Mouse (Mus musculus): ENCODE results near the gene Dnaaf1. TPM values are rescaled to one million over a fixed set of nuclear protein-coding genes. Genes with fewer than 3 reads are reported as not detected.

Dnaaf1 gene
- 0.19 and 0.30 TPM in 2 replicates for polyA plus RNA-seq (2016; fragmentation: Nextera tagmentation; extraction: Ambion mirVana)

DNA sequence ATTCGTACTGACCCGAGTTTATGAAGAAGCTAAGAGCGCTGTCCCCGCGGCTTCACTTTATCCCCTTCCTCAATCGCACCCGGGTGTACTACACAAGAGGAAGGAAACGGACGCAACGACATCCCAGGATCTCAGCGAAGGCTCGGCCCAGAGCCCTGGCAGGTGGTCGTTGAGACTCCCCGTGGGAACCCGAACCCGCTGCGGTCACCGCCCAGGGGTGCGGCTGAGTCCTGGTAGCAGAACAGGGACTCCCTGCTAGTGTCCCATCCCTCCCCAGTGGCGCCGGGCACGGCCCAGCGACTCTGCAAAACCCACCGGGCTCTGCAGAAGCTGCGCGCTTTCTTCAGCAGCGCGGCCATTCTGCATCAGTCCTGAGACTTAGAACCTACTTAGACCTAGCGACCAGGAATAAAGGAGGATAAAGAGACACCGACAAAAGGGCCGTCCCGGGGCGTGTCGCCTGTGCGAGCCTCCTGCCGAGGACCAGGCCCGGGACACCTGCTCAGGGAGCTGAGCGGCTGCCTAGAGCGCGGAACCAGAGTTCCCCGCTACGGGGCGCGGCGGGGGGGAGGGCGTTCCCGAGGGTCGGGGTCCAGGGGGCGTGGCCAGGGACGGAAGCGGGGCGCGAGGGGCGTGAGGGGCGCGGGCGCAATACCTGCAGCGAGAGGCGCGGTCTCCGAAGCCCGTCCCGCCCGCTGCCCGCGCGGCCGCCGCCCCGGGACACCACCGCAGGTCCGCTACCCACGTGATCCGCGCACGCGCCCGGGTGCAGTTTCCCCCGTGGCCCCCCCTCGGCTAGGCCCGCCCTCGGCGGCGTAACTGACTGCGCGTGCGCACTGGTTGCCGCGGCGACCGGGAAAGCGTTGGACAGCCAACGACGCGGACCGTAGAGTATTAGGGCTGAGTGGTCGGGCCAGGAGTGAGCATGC, at the start of gene Dnaaf1, which contains the start of gene Hsdl1:
Gene Dnaaf1, plus strand, starts transcription at position 799 of the 929 bp plus-strand sequence.
Gene Hsdl1, minus strand, starts transcription at position 747 of the 929 bp plus-strand sequence.
- Histone ChIP-seq H3K27ac (replicated peaks) (peak within 1 kb of the TSS; percentile 92), H3K36me3 (no peaks in the 10 kb centered on the region), H3K4me1 (peaks cover 42% of the 10 kb centered on the region), H3K4me3 (peak within 1 kb of the TSS; percentile 90), H3K27me3 (ENCODE audit: low read depth, poor library complexity, severe bottlenecking) (peaks cover 44% of the 10 kb centered on the region), H3K9me3 (replicated peaks) (no peaks in the 10 kb centered on the region)
- DNase-seq (ENCODE audit: low spot score), result peak; percentile 94
- WGBS, result under 1% methylated on average over 90 of the region's 97 CpGs

GRCm38 (mm10) chr8:119528762-119529161, 46.3 kb upstream of the Dnaaf1 start:
- H3K4me1 ChIP-seq, result 0 out of 2 replicates have a peak, but pooled peaks cover 4% of the 10 kb centered on the region
- 96% methylated on average over 7 of the region's 7 CpGs for WGBS
- no peak for DNase-seq (ENCODE audit: low spot score)
- H3K27me3 ChIP-seq (ENCODE audit: low read depth, poor library complexity, severe bottlenecking), result no peaks in the 10 kb centered on the region
- H3K27ac ChIP-seq (replicated peaks), result no peak overlapping the region
- no peak overlapping the region for H3K4me3 ChIP-seq
- H3K36me3 ChIP-seq, result peaks cover 98% of the 10 kb centered on the region
- H3K9me3 ChIP-seq (replicated peaks), result no peaks in the 10 kb centered on the region

DNA sequence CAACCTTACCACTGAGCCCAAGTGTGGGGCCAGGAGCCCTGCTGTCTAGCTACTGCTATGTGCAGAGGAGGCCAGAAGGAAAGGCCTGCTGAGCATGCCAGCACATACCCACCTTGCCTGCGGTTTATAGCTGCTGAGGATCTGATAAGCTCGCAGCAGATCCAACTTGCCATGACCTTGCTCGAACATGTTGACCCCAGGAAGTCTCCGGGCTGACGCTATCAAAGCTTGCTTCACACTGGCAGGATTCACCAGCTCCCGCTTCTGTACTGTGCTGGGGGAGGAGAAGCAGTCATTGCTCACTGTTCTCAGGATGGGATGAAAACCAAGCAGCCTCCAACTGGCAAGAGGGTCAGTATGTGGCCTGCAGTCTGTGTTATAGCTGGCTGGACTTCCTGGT, 44.1 kb upstream of the Dnaaf1 start:
- 90% methylated on average over 6 of the region's 6 CpGs for WGBS
- no peak overlapping the region for H3K27ac ChIP-seq (replicated peaks)
- H3K4me3 ChIP-seq, result no peak overlapping the region
- H3K27me3 ChIP-seq (ENCODE audit: low read depth, poor library complexity, severe bottlenecking), result no peaks in the 10 kb centered on the region
- H3K36me3 ChIP-seq, result peaks cover 98% of the 10 kb centered on the region
- no peaks in the 10 kb centered on the region for H3K9me3 ChIP-seq (replicated peaks)
- H3K4me1 ChIP-seq, result peaks cover 9% of the 10 kb centered on the region; the same call in 1 of the 2 replicates
- DNase-seq (ENCODE audit: low spot score), result no peak

GRCm38 (mm10) chr8:119531397-119531796, 43.6 kb upstream of the Dnaaf1 start:
- Histone ChIP-seq H3K9me3 (replicated peaks) (no peaks in the 10 kb centered on the region), H3K4me1 (peaks cover 9% of the 10 kb centered on the region; the same call in 1 of the 2 replicates), H3K4me3 (no peak overlapping the region), H3K36me3 (peaks cover 100% of the 10 kb centered on the region), H3K27me3 (ENCODE audit: low read depth, poor library complexity, severe bottlenecking) (no peaks in the 10 kb centered on the region), H3K27ac (replicated peaks) (no peak overlapping the region)
- 89% methylated on average over 3 of the region's 3 CpGs for WGBS
- DNase-seq (ENCODE audit: low spot score), result no peak

GRCm38 (mm10) chr8:119531973-119532372, 43.1 kb upstream of the Dnaaf1 start:
- H3K27ac ChIP-seq (replicated peaks), result no peak overlapping the region
- no peak overlapping the region for H3K4me3 ChIP-seq
- no peak for DNase-seq (ENCODE audit: low spot score)
- H3K36me3 ChIP-seq, result peaks cover 100% of the 10 kb centered on the region
- WGBS, result 95% methylated on average over 9 of the region's 9 CpGs
- H3K27me3 ChIP-seq (ENCODE audit: low read depth, poor library complexity, severe bottlenecking), result no peaks in the 10 kb centered on the region
- H3K9me3 ChIP-seq (replicated peaks), result no peaks in the 10 kb centered on the region
- H3K4me1 ChIP-seq, result peaks cover 9% of the 10 kb centered on the region; the same call in 1 of the 2 replicates

GRCm38 (mm10) chr8:119544606-119545005, 30.4 kb upstream of the Dnaaf1 start:
- Histone ChIP-seq H3K27me3 (ENCODE audit: low read depth, poor library complexity, severe bottlenecking) (no peaks in the 10 kb centered on the region), H3K36me3 (peaks cover 85% of the 10 kb centered on the region), H3K9me3 (replicated peaks) (no peaks in the 10 kb centered on the region), H3K4me3 (no peak overlapping the region), H3K27ac (replicated peaks) (no peak overlapping the region), H3K4me1 (no peaks in the 10 kb centered on the region)
- DNase-seq (ENCODE audit: low spot score), result no peak
- 90% methylated on average over 3 of the region's 3 CpGs for WGBS

DNA sequence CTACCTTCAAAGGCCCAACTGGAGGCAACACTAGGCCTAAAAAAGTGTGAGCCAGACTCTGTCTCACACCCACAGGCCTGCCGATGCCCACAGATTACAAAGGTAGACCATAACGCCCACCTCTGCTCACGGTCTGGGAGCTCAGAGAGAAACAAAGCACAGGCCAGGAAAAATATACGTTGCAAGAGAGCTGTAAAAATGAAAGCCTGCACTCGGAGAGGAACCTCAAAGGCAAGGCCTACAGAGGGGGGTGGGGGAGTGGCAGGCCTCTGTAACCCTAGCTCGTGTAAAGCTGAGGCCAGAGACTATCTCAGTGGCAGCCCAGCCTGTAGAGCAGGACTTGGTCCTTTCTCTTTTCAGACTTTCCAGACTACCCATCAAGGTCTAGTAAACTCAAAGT, 29.9 kb upstream of the Dnaaf1 start:
- 91% methylated on average over 6 of the region's 6 CpGs for WGBS
- H3K4me3 ChIP-seq, result no peak overlapping the region
- H3K4me1 ChIP-seq, result no peaks in the 10 kb centered on the region
- no peak overlapping the region for H3K27ac ChIP-seq (replicated peaks)
- peaks cover 79% of the 10 kb centered on the region for H3K36me3 ChIP-seq
- DNase-seq (ENCODE audit: low spot score), result no peak
- H3K9me3 ChIP-seq (replicated peaks), result no peaks in the 10 kb centered on the region
- no peaks in the 10 kb centered on the region for H3K27me3 ChIP-seq (ENCODE audit: low read depth, poor library complexity, severe bottlenecking)

- H3K27me3 ChIP-seq (ENCODE audit: low read depth, poor library complexity, severe bottlenecking), result no peaks in the 10 kb centered on the region
- H3K4me3 ChIP-seq, result no peak overlapping the region
- H3K27ac ChIP-seq (replicated peaks), result no peak overlapping the region
- no peaks in the 10 kb centered on the region for H3K9me3 ChIP-seq (replicated peaks)
- H3K36me3 ChIP-seq, result peaks cover 73% of the 10 kb centered on the region
- no peak for DNase-seq (ENCODE audit: low spot score)
- H3K4me1 ChIP-seq, result no peaks in the 10 kb centered on the region
- WGBS, result 95% methylated on average over 6 of the region's 6 CpGs
These were observed 29.2 kb upstream of the Dnaaf1 start for GRCm38 (mm10) chr8:119545791-119546190.

DNA sequence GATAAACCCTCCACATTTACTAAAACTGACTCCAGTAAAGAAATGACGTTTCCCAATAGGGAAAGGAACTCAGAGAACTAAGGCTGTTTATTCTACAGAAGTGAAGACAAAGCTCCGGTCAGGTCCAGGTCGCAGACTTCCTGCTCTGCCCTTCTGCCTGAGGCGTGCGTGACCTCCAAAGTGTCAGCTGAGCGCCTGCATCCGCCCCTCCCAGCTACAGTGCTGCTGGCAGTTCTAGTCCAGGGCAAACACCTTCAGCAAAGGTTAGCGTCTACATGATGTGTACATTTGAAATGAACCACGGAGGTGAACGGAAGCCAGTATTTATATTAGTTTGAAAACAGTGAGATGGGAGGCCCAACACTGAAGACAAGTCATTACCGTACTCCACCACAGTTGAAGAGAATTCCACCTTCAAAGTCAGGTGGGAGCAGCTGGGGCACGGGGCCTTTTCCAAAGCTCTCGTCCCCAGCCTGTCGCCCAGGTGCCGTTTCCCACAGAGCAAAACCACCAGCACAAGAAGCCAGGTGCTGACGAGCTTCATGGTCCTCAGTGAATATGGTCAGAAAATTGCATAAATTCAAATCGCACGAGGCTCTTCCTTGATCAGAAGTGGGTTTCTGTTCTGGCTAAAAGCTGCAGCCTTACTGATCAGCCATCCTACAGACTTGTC, 27.9 kb upstream of the Dnaaf1 start:
- DNase-seq (ENCODE audit: low spot score), result no peak
- Histone ChIP-seq H3K27me3 (ENCODE audit: low read depth, poor library complexity, severe bottlenecking) (no peaks in the 10 kb centered on the region), H3K27ac (replicated peaks) (no peak overlapping the region), H3K4me1 (no peaks in the 10 kb centered on the region), H3K9me3 (replicated peaks) (no peaks in the 10 kb centered on the region), H3K36me3 (peaks cover 66% of the 10 kb centered on the region), H3K4me3 (no peak overlapping the region)
- 91% methylated on average over 18 of the region's 18 CpGs for WGBS

DNA sequence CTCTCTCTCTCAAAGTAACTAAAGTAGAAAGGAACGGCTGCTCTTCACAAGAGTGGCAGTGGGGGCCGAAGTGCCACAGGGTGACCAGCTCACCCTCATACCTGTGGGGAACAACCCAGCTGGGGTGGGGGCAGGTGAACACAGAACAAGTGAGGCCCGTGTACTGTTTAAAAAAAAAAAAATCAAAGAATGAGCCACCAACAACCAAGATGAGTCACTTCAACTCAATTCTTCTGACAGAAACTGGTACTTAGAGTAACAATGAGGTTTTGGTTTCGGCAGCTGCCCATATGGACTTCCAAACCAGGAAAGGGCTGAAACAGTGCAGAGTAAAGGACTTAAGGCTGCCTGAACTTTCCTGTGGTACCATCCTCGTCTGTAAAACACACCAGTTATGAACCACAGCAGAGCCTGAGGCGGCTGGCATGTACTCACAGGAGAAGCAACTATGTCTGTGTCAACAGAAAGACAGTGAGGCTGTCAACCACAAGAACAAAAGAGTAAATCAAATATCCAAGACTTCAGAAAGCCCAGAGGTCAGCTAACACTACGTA, 26.4 kb upstream of the Dnaaf1 start:
- DNase-seq (ENCODE audit: low spot score), result no peak
- Histone ChIP-seq H3K4me1 (0 out of 2 replicates have a peak, but pooled peaks cover 2% of the 10 kb centered on the region), H3K4me3 (no peak overlapping the region), H3K27me3 (ENCODE audit: low read depth, poor library complexity, severe bottlenecking) (no peaks in the 10 kb centered on the region), H3K9me3 (replicated peaks) (no peaks in the 10 kb centered on the region), H3K36me3 (peaks cover 52% of the 10 kb centered on the region), H3K27ac (replicated peaks) (no peak overlapping the region)
- WGBS, result 81% methylated on average over 7 of the region's 7 CpGs

DNA sequence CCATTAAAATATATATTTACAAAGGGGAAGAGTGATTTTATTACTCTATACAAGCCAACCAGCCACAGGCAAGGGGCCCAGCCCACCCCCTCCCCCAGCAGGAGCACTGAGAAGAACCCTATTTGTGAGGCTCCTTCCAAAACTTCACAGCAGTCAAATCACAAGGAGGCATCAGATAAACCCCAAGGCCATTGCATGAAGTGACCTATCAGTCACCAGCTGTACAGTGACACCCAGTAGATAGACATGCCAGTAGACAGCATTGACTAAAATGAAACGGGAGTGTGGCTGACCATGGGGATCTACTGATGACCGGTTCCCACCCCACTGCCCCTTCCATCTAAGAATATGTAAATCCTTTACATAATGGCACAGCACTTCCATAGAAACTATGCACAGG, 22.1 kb upstream of the Dnaaf1 start:
- Histone ChIP-seq H3K4me1 (peaks cover 23% of the 10 kb centered on the region), H3K27me3 (ENCODE audit: low read depth, poor library complexity, severe bottlenecking) (no peaks in the 10 kb centered on the region), H3K9me3 (replicated peaks) (no peaks in the 10 kb centered on the region), H3K4me3 (no peak overlapping the region), H3K27ac (replicated peaks) (no peak overlapping the region), H3K36me3 (0 out of 2 replicates have a peak, but pooled peaks cover 20% of the 10 kb centered on the region)
- 86% methylated on average over 2 of the region's 2 CpGs for WGBS
- DNase-seq (ENCODE audit: low spot score), result no peak

DNA sequence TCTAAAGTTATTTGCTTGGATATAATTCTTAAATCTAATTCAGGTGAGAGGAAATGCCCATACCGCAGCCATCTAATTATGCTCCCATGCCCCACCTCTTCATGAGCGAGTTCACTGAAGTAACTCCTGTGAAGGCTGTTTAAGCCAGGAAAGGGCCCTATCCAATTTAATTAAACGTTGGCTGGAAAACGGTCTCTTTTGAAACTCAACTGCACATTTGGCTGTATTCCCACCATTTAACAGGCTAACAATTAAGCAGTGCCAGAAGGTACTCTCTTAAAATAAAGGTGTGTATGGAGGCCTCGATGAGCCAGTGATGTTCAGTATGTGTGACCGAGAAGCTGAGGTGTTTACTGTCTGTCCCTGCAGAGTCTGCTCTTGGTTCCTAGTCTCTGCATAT, 19.2 kb upstream of the Dnaaf1 start:
- Histone ChIP-seq H3K9me3 (replicated peaks) (no peaks in the 10 kb centered on the region), H3K4me1 (peaks cover 32% of the 10 kb centered on the region), H3K4me3 (no peak overlapping the region), H3K27me3 (ENCODE audit: low read depth, poor library complexity, severe bottlenecking) (no peaks in the 10 kb centered on the region), H3K27ac (replicated peaks) (no peak overlapping the region), H3K36me3 (peaks cover 19% of the 10 kb centered on the region; the same call in 1 of the 2 replicates)
- no peak for DNase-seq (ENCODE audit: low spot score)
- 95% methylated on average over 6 of the region's 6 CpGs for whole genome bisulfite sequencing
